Mouse (Mus musculus): ENCODE data around the gene Pde6g. TPM values are rescaled to one million over a fixed set of nuclear protein-coding genes. Genes with fewer than 3 reads are reported as not detected.

The Pde6g gene
- polyA plus RNA-seq, 1 experiment, result 0.18 TPM

- Histone ChIP-seq H3K4me3 (peak overlapping the region; percentile 91), H3K27me3 (ENCODE audit: control insufficient read depth, insufficient read depth, insufficient read length) (no peaks in the 10 kb centered on the region), H3ac (ENCODE audit: control insufficient read depth, insufficient read length) (no peak overlapping the region), H3K4me2 (ENCODE audit: low read depth) (peak overlapping the region; percentile 78), H3K36me3 (ENCODE audit: control insufficient read depth, insufficient read depth) (peaks cover 28% of the 10 kb centered on the region), H3K79me2 (ENCODE audit: control insufficient read depth, insufficient read depth) (peaks cover 24% of the 10 kb centered on the region)
- no peak for TF ChIP-seq TCF3 (IDR thresholded peaks at IDR 0.05; ENCODE audit: insufficient read length, low read depth)
- TF ChIP-seq MYOG (IDR thresholded peaks at IDR 0.05; ENCODE audit: control insufficient read depth in 1 of 3, insufficient read depth in 1 of 3, insufficient read length in 2 of 3, low read depth in 2 of 3), result no peak
- TF ChIP-seq POLR2AphosphoS2 (IDR thresholded peaks at IDR 0.05; ENCODE audit: insufficient read length, low read depth), result no peak
- TF ChIP-seq USF1 (IDR thresholded peaks at IDR 0.05; ENCODE audit: low read depth), result no peak
- TF ChIP-seq POLR2A (IDR thresholded peaks at IDR 0.05; ENCODE audit: insufficient read length, low read depth), result no peak
- no peak for TF ChIP-seq REST (IDR thresholded peaks at IDR 0.05; ENCODE audit: insufficient read depth, insufficient read length)
- no peak for TF ChIP-seq SRF (IDR thresholded peaks at IDR 0.05; ENCODE audit: control insufficient read depth, insufficient read length, low read depth)
- TF ChIP-seq E2F4 (IDR thresholded peaks at IDR 0.05; ENCODE audit: insufficient read depth), result no peak
- TF ChIP-seq TCF12 (IDR thresholded peaks at IDR 0.05; ENCODE audit: insufficient read depth, poor library complexity, severe bottlenecking), result no peak
- TF ChIP-seq MYOD1 (IDR thresholded peaks at IDR 0.05; ENCODE audit: control insufficient read depth in 1 of 3, insufficient read length in 2 of 3, low read depth in 2 of 3), result no peak
- TF ChIP-seq MAX (IDR thresholded peaks at IDR 0.05; ENCODE audit: low read depth), result no peak
- TF ChIP-seq CEBPB (IDR thresholded peaks at IDR 0.05; ENCODE audit: insufficient read depth, poor library complexity, severe bottlenecking), result no peak
These were observed 30.2 kb upstream of the Pde6g start for GRCm38 (mm10) chr11:120483448-120483934.

GRCm38 (mm10) chr11:120472052-120472451 lies 18.8 kb upstream of the Pde6g start:
- Histone ChIP-seq H3K4me2 (ENCODE audit: low read depth) (no peak overlapping the region), H3K27me3 (ENCODE audit: control insufficient read depth, insufficient read depth, insufficient read length) (no peaks in the 10 kb centered on the region), H3K36me3 (ENCODE audit: control insufficient read depth, insufficient read depth) (peaks cover 27% of the 10 kb centered on the region), H3ac (ENCODE audit: control insufficient read depth, insufficient read length) (no peak overlapping the region), H3K4me3 (no peak overlapping the region), H3K79me2 (ENCODE audit: control insufficient read depth, insufficient read depth) (peaks cover 15% of the 10 kb centered on the region)
- TF ChIP-seq POLR2AphosphoS2 (IDR thresholded peaks at IDR 0.05; ENCODE audit: insufficient read length, low read depth), result no peak

GRCm38 (mm10) chr11:120467736-120468092 lies 14.4 kb upstream of the Pde6g start:
- peak overlapping the region; percentile 67 for H3ac ChIP-seq (ENCODE audit: control insufficient read depth, insufficient read length)
- peaks cover 21% of the 10 kb centered on the region for H3K36me3 ChIP-seq (ENCODE audit: control insufficient read depth, insufficient read depth)
- H3K27me3 ChIP-seq (ENCODE audit: control insufficient read depth, insufficient read depth, insufficient read length), result no peaks in the 10 kb centered on the region
- H3K79me2 ChIP-seq (ENCODE audit: control insufficient read depth, insufficient read depth), result peaks cover 22% of the 10 kb centered on the region
- H3K4me3 ChIP-seq, result peak overlapping the region; percentile 74
- H3K4me2 ChIP-seq (ENCODE audit: low read depth), result peak overlapping the region; percentile 91
- no peak for TF ChIP-seq USF1 (IDR thresholded peaks at IDR 0.05; ENCODE audit: low read depth)
- TF ChIP-seq E2F4 (IDR thresholded peaks at IDR 0.05; ENCODE audit: insufficient read depth), result no peak
- TF ChIP-seq SRF (IDR thresholded peaks at IDR 0.05; ENCODE audit: control insufficient read depth, insufficient read length, low read depth), result no peak
- no peak for TF ChIP-seq MYOG (IDR thresholded peaks at IDR 0.05; ENCODE audit: control insufficient read depth in 1 of 3, insufficient read depth in 1 of 3, insufficient read length in 2 of 3, low read depth in 2 of 3)
- no peak for TF ChIP-seq TCF12 (IDR thresholded peaks at IDR 0.05; ENCODE audit: insufficient read depth, poor library complexity, severe bottlenecking)
- TF ChIP-seq POLR2AphosphoS2 (IDR thresholded peaks at IDR 0.05; ENCODE audit: insufficient read length, low read depth), result no peak
- no peak for TF ChIP-seq MYOD1 (IDR thresholded peaks at IDR 0.05; ENCODE audit: control insufficient read depth in 1 of 3, insufficient read length in 2 of 3, low read depth in 2 of 3)
- TF ChIP-seq MAX (IDR thresholded peaks at IDR 0.05; ENCODE audit: low read depth), result no peak
- no peak for TF ChIP-seq TCF3 (IDR thresholded peaks at IDR 0.05; ENCODE audit: insufficient read length, low read depth)
- TF ChIP-seq POLR2A (IDR thresholded peaks at IDR 0.05; ENCODE audit: insufficient read length, low read depth), result no peak
- TF ChIP-seq REST (IDR thresholded peaks at IDR 0.05; ENCODE audit: insufficient read depth, insufficient read length), result no peak
- no peak for TF ChIP-seq CEBPB (IDR thresholded peaks at IDR 0.05; ENCODE audit: insufficient read depth, poor library complexity, severe bottlenecking)

GRCm38 (mm10) chr11:120467051-120467735 lies 13.9 kb upstream of the Pde6g start, which contains the start of gene Arl16:
Arl16 (minus strand) TSS chr11:120467607.
- Histone ChIP-seq H3ac (ENCODE audit: control insufficient read depth, insufficient read length) (peak within 1 kb of the TSS; percentile 67), H3K27me3 (ENCODE audit: control insufficient read depth, insufficient read depth, insufficient read length) (no peaks in the 10 kb centered on the region), H3K4me2 (ENCODE audit: low read depth) (peak within 1 kb of the TSS; percentile 91), H3K36me3 (ENCODE audit: control insufficient read depth, insufficient read depth) (peaks cover 20% of the 10 kb centered on the region), H3K79me2 (ENCODE audit: control insufficient read depth, insufficient read depth) (peaks cover 22% of the 10 kb centered on the region), H3K4me3 (peak within 1 kb of the TSS; percentile 74)
- TF ChIP-seq MYOG (IDR thresholded peaks at IDR 0.05; ENCODE audit: control insufficient read depth in 1 of 3, insufficient read depth in 1 of 3, insufficient read length in 2 of 3, low read depth in 2 of 3) (peak in 1 of 3 experiments; percentile 55), POLR2A (IDR thresholded peaks at IDR 0.05; ENCODE audit: insufficient read length, low read depth) (peak; percentile 88), E2F4 (IDR thresholded peaks at IDR 0.05; ENCODE audit: insufficient read depth) (no peak), POLR2AphosphoS2 (IDR thresholded peaks at IDR 0.05; ENCODE audit: insufficient read length, low read depth) (peak; percentile 91), SRF (IDR thresholded peaks at IDR 0.05; ENCODE audit: control insufficient read depth, insufficient read length, low read depth) (peak; percentile 10), MAX (IDR thresholded peaks at IDR 0.05; ENCODE audit: low read depth) (no peak)

- peak overlapping the region; percentile 74 for H3K4me3 ChIP-seq
- H3K36me3 ChIP-seq (ENCODE audit: control insufficient read depth, insufficient read depth), result peaks cover 14% of the 10 kb centered on the region
- H3K4me2 ChIP-seq (ENCODE audit: low read depth), result peak overlapping the region; percentile 82
These were observed 12.2 kb upstream of the Pde6g start for GRCm38 (mm10) chr11:120465521-120465920.

More at GRCm38 (mm10) chr11:120465521-120465920, 12.2 kb upstream of the Pde6g start:
- H3K79me2 ChIP-seq (ENCODE audit: control insufficient read depth, insufficient read depth), result peaks cover 22% of the 10 kb centered on the region
- H3K27me3 ChIP-seq (ENCODE audit: control insufficient read depth, insufficient read depth, insufficient read length), result no peaks in the 10 kb centered on the region
- H3ac ChIP-seq (ENCODE audit: control insufficient read depth, insufficient read length), result no peak overlapping the region
- TF ChIP-seq SRF (IDR thresholded peaks at IDR 0.05; ENCODE audit: control insufficient read depth, insufficient read length, low read depth) (no peak), TCF12 (IDR thresholded peaks at IDR 0.05; ENCODE audit: insufficient read depth, poor library complexity, severe bottlenecking) (no peak), POLR2A (IDR thresholded peaks at IDR 0.05; ENCODE audit: insufficient read length, low read depth) (no peak), USF1 (IDR thresholded peaks at IDR 0.05; ENCODE audit: low read depth) (no peak), E2F4 (IDR thresholded peaks at IDR 0.05; ENCODE audit: insufficient read depth) (no peak), TCF3 (IDR thresholded peaks at IDR 0.05; ENCODE audit: insufficient read length, low read depth) (no peak), CEBPB (IDR thresholded peaks at IDR 0.05; ENCODE audit: insufficient read depth, poor library complexity, severe bottlenecking) (no peak), MYOD1 (IDR thresholded peaks at IDR 0.05; ENCODE audit: control insufficient read depth in 1 of 3, insufficient read length in 2 of 3, low read depth in 2 of 3) (no peak)

All from myocyte (in vitro differentiated cells).